Mouse (Mus musculus): Measurements from ENCODE around the gene Lrmp.

DNA sequence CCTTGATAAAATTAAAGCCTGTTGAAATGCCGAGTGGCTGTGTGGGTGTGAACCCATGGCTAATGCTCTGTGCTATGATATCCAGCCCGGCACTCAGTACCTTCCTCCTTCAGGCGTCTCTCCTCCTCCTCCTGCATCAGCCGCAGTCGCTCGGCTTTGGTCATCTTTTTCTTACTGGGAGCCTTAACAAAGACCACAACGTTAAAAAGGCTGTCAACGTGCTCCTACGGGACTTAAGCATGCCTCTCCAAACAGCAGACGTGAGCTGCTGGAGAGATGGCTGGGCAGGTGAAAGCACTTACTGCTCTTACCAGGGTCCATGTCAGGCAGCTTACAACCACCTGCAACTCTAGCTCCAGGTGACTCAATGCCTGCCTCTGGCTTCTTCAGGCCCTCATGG lies 89.7 kb downstream of the Lrmp start:
- TF ChIP-seq CTCF (conservative IDR thresholded peaks at IDR 0.05; ENCODE audit: low read length) = no peak
- no peak for TF ChIP-seq NANOG (IDR thresholded peaks at IDR 0.05; ENCODE audit: borderline replicate concordance, low read length)
